Mouse (Mus musculus) brain, embryonic 14.5 days (tissue): ENCODE results near the gene Lgals4.

Experiments used
- CTCF ChIP-seq: fragments of 200-500 bp; IDR thresholded peaks from 2 replicates; pipeline ENCODE4 v1.5.1; 2012; ENCODE audit warnings: inconsistent platforms, mild to moderate bottlenecking, moderate library complexity, borderline replicate concordance; ENCODE audit not compliant: insufficient read depth, insufficient read length; ENCODE audit errors: extremely low read depth
- POLR2A ChIP-seq: fragments of 200-500 bp; IDR thresholded peaks from 2 replicates; pipeline ENCODE4 v1.6.1; 2012; ENCODE audit warnings: mild to moderate bottlenecking, inconsistent platforms, borderline replicate concordance; ENCODE audit not compliant: poor library complexity, insufficient read depth, insufficient read length, severe bottlenecking; ENCODE audit errors: extremely low read depth

DNA sequence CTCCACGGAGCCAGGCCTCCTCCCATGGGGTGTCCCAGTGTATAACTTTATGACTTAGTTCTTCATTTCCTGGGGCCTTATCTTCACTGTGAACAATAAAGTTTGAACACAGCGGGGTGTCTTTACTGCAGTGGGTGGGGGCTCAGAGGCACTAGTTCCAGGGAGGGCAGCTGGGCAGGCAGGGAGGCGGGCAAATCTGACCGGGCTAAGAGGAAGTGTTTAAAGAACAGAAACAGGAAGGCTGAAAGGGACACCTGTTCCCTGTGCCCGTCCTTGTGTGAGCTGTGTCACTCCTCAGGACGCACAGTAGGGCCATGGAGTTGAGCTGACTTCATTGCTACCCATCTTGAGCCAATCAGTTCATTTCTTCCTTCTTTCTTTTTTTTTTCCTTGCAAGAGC lies 1.5 kb upstream of the Lgals4 start:
- no peak for TF ChIP-seq POLR2A
- no peak for TF ChIP-seq CTCF
